Mouse (Mus musculus) telencephalon, adult 2 months (tissue): ENCODE measurements around the gene Nol9.

Experiments used
- DNase-seq: peaks from one replicate; pipeline ENCODE4 v3.0.0-alpha.2; 2011; ENCODE audit warnings: low read depth, low spot score

Nol9 gene

GRCm38 (mm10) chr4:152092751-152093293 is 53.7 kb downstream of the Nol9 start:
- DNase-seq: no peak

GRCm38 (mm10) chr4:152094233-152094632 is 55.1 kb downstream of the Nol9 start:
- no peak for DNase-seq

- no peak for DNase-seq
Observed at GRCm38 (mm10) chr4:152095937-152096910, 57.1 kb downstream of the Nol9 start.

GRCm38 (mm10) chr4:152096927-152097326 is 57.8 kb downstream of the Nol9 start:
- DNase-seq: no peak

GRCm38 (mm10) chr4:152097911-152098799 is 59.0 kb downstream of the Nol9 start:
- no peak for DNase-seq

- DNase-seq: peak; percentile 94
Observed at GRCm38 (mm10) chr4:152100541-152100940, 61.4 kb downstream of the Nol9 start.

GRCm38 (mm10) chr4:152101081-152101653 is 62.0 kb downstream of the Nol9 start:
- DNase-seq: no peak

GRCm38 (mm10) chr4:152101921-152102320 is 62.8 kb downstream of the Nol9 start:
- no peak for DNase-seq

GRCm38 (mm10) chr4:152103025-152103424 is 63.9 kb downstream of the Nol9 start:
- no peak for DNase-seq

- DNase-seq: no peak
Observed at GRCm38 (mm10) chr4:152106746-152107145, 67.6 kb downstream of the Nol9 start.

GRCm38 (mm10) chr4:152107493-152107892 is 68.4 kb downstream of the Nol9 start:
- DNase-seq: no peak

GRCm38 (mm10) chr4:152107971-152108509 is 68.9 kb downstream of the Nol9 start:
- DNase-seq: no peak

GRCm38 (mm10) chr4:152108673-152109072 is 69.6 kb downstream of the Nol9 start:
- no peak for DNase-seq

- DNase-seq: no peak
Observed at GRCm38 (mm10) chr4:152109509-152109908, 70.4 kb downstream of the Nol9 start.

- no peak for DNase-seq
Observed at GRCm38 (mm10) chr4:152110689-152111088, 71.6 kb downstream of the Nol9 start.
